Mouse (Mus musculus) heart, embryonic 12.5 days (tissue): Measurements from ENCODE around the gene Tmem189. TPM values are rescaled to one million over a fixed set of nuclear protein-coding genes. Genes with fewer than 3 reads are reported as not detected.
"Not testable (repeated sequence)": the region's sequence is repeated elsewhere in the genome, so short reads cannot be mapped to it uniquely, and the experiment has no call there.

Experiments
- ATAC-seq: fragments of 200-750 bp; cut with Nextera tagmentation; 2 replicates; pipeline ENCODE4 v1.8.0; 2017; ENCODE audit warnings: moderate TSS enrichment, moderate library complexity; ENCODE audit not compliant: insufficient number of reproducible peaks, low FRiP score
- H3K27ac ChIP-seq: fragments of 300-500 bp; sonication (generic); 2 replicates; pipeline ENCODE4 v1.5.1; 2016; ENCODE audit warnings: mild to moderate bottlenecking, moderate library complexity; ENCODE audit not compliant: poor library complexity, severe bottlenecking
- H3K27me3 ChIP-seq: fragments of 300-500 bp; sonication (generic); replicated peaks from 2 replicates; pipeline ENCODE4 v1.6.1; 2016; ENCODE audit warnings: mild to moderate bottlenecking, moderate library complexity
- H3K36me3 ChIP-seq: fragments of 300-500 bp; sonication (generic); 2 replicates; pipeline ENCODE4 v1.6.1; 2016; ENCODE audit warnings: mild to moderate bottlenecking, moderate library complexity
- H3K4me1 ChIP-seq: fragments of 300-500 bp; sonication (generic); replicated peaks from 2 replicates; pipeline ENCODE4 v1.6.1; 2016; ENCODE audit warnings: mild to moderate bottlenecking
- H3K4me2 ChIP-seq: fragments of 300-500 bp; sonication (generic); 2 replicates; pipeline ENCODE4 v1.6.1; 2016; ENCODE audit warnings: mild to moderate bottlenecking, moderate library complexity
- H3K4me3 ChIP-seq: fragments of 300-500 bp; sonication (generic); 2 replicates; pipeline ENCODE4 v1.5.1; 2016; ENCODE audit warnings: mild to moderate bottlenecking
- H3K9ac ChIP-seq: fragments of 300-500 bp; sonication (generic); 2 replicates; pipeline ENCODE4 v1.6.1; 2016; ENCODE audit warnings: mild to moderate bottlenecking, moderate library complexity
- H3K9me3 ChIP-seq: fragments of 300-500 bp; sonication (generic); replicated peaks from 2 replicates; pipeline ENCODE4 v1.6.1; 2016; ENCODE audit warnings: mild to moderate bottlenecking, moderate library complexity
- WGBS: fragments of 180-500 bp; shearing (Covaris S2); methylation state at CpG from one replicate; pipeline ENCODE4 v1.1.7; 2016; 5-methylcytosine and 5-hydroxymethylcytosine counted together
- polyA plus RNA-seq: library from polyadenylated mRNA; unstranded; fragments of >200 nt; fragmentation: Nextera tagmentation; extraction: Ambion mirVana; gene quantifications from 2 replicates; pipeline ENCODE4 v1.2.1, GENCODE M21; 2016

The Tmem189 gene
- polyA plus RNA-seq, 1 experiment from 2014 or later = 46.6 TPM

- Histone ChIP-seq H3K36me3 (peaks cover 60% of the 10 kb centered on the region), H3K4me1 (peaks cover 36% of the 10 kb centered on the region), H3K27me3 (no peaks in the 10 kb centered on the region), H3K9me3 (peaks cover 7% of the 10 kb centered on the region; the same call in 1 of the 2 replicates), H3K27ac (no peak overlapping the region), H3K4me2 (no peak overlapping the region), H3K4me3 (no peak overlapping the region), H3K9ac (no peak overlapping the region)
- 58% methylated on average over 4 of the region's 4 CpGs for WGBS
- no peak for ATAC-seq
Observed at GRCm38 (mm10) chr2:167617472-167617871, 72.2 kb downstream of the Tmem189 start.

GRCm38 (mm10) chr2:167617034-167617433 lies 72.6 kb downstream of the Tmem189 start:
- peaks cover 34% of the 10 kb centered on the region for H3K4me1 ChIP-seq
- H3K4me3 ChIP-seq = no peak overlapping the region
- H3K9me3 ChIP-seq = peaks cover 7% of the 10 kb centered on the region; the same call in 1 of the 2 replicates
- peaks cover 65% of the 10 kb centered on the region for H3K36me3 ChIP-seq
- H3K9ac ChIP-seq = no peak overlapping the region
- H3K4me2 ChIP-seq = no peak overlapping the region
- ATAC-seq = no peak
- H3K27me3 ChIP-seq = no peaks in the 10 kb centered on the region
- no peak overlapping the region for H3K27ac ChIP-seq
- WGBS = 72% methylated on average over 3 of the region's 3 CpGs

- not testable (repeated sequence) for H3K27me3 ChIP-seq, H3K4me3 ChIP-seq, H3K27ac ChIP-seq, ATAC-seq, H3K9me3 ChIP-seq, H3K9ac ChIP-seq, H3K4me2 ChIP-seq
- H3K4me1 ChIP-seq = peaks cover 39% of the 10 kb centered on the region
- 90% methylated on average over 7 of the region's 7 CpGs for WGBS
- peaks cover 92% of the 10 kb centered on the region for H3K36me3 ChIP-seq
Observed at GRCm38 (mm10) chr2:167613335-167613734, 76.3 kb downstream of the Tmem189 start.

GRCm38 (mm10) chr2:167612122-167612521 lies 77.5 kb downstream of the Tmem189 start:
- Histone ChIP-seq H3K4me3 (no peak overlapping the region), H3K36me3 (peaks cover 86% of the 10 kb centered on the region), H3K27me3 (no peaks in the 10 kb centered on the region), H3K4me1 (peaks cover 34% of the 10 kb centered on the region), H3K4me2 (no peak overlapping the region), H3K9me3 (peaks cover 7% of the 10 kb centered on the region; the same call in 1 of the 2 replicates), H3K27ac (no peak overlapping the region), H3K9ac (no peak overlapping the region)
- ATAC-seq = no peak
- WGBS = 92% methylated on average over 14 of the region's 14 CpGs

- Histone ChIP-seq H3K4me2 (no peak overlapping the region), H3K36me3 (peaks cover 81% of the 10 kb centered on the region), H3K9me3 (peaks cover 7% of the 10 kb centered on the region; the same call in 1 of the 2 replicates), H3K4me1 (peaks cover 39% of the 10 kb centered on the region), H3K27me3 (no peaks in the 10 kb centered on the region), H3K27ac (no peak overlapping the region), H3K4me3 (no peak overlapping the region), H3K9ac (no peak overlapping the region)
- no peak for ATAC-seq
- WGBS = 76% methylated on average over 10 of the region's 10 CpGs
Observed at GRCm38 (mm10) chr2:167611287-167611686, 78.3 kb downstream of the Tmem189 start.

GRCm38 (mm10) chr2:167606745-167607123 lies 82.9 kb downstream of the Tmem189 start:
- Histone ChIP-seq H3K9ac (no peak overlapping the region; the same call in 1 of the 2 replicates), H3K4me2 (no peak overlapping the region), H3K27me3 (peaks cover 5% of the 10 kb centered on the region; the same call in 1 of the 2 replicates), H3K9me3 (no peaks in the 10 kb centered on the region), H3K36me3 (peaks cover 35% of the 10 kb centered on the region), H3K4me1 (peaks cover 47% of the 10 kb centered on the region), H3K27ac (no peak overlapping the region), H3K4me3 (no peak overlapping the region)
- 75% methylated on average over 4 of the region's 4 CpGs for WGBS
- ATAC-seq = no peak

GRCm38 (mm10) chr2:167605817-167606744 lies 83.5 kb downstream of the Tmem189 start:
- H3K4me1 ChIP-seq = peaks cover 42% of the 10 kb centered on the region
- H3K9me3 ChIP-seq = no peaks in the 10 kb centered on the region
- H3K9ac ChIP-seq = no peak overlapping the region
- no peak for ATAC-seq
- peaks cover 29% of the 10 kb centered on the region for H3K36me3 ChIP-seq
- no peak overlapping the region for H3K27ac ChIP-seq
- no peak overlapping the region for H3K4me3 ChIP-seq
- WGBS = 62% methylated on average over 17 of the region's 17 CpGs
- H3K4me2 ChIP-seq = no peak overlapping the region
- peaks cover 5% of the 10 kb centered on the region; the same call in 1 of the 2 replicates for H3K27me3 ChIP-seq

- peak; percentile 51; the same call in 1 of the 2 replicates for ATAC-seq
- Histone ChIP-seq H3K4me1 (peaks cover 44% of the 10 kb centered on the region), H3K9ac (no peak overlapping the region), H3K27ac (no peak overlapping the region), H3K4me2 (no peak overlapping the region), H3K9me3 (no peaks in the 10 kb centered on the region), H3K27me3 (peaks cover 5% of the 10 kb centered on the region; the same call in 1 of the 2 replicates), H3K4me3 (no peak overlapping the region), H3K36me3 (peaks cover 21% of the 10 kb centered on the region)
- WGBS = 18% methylated on average over 11 of the region's 11 CpGs
Observed at GRCm38 (mm10) chr2:167605178-167605794, 84.3 kb downstream of the Tmem189 start.

GRCm38 (mm10) chr2:167602978-167603377 lies 86.6 kb downstream of the Tmem189 start:
- Histone ChIP-seq H3K4me3 (no peak overlapping the region), H3K9ac (no peak overlapping the region), H3K36me3 (peaks cover 8% of the 10 kb centered on the region), H3K4me1 (peaks cover 36% of the 10 kb centered on the region), H3K9me3 (no peaks in the 10 kb centered on the region), H3K27me3 (peaks cover 5% of the 10 kb centered on the region; the same call in 1 of the 2 replicates), H3K27ac (no peak overlapping the region), H3K4me2 (no peak overlapping the region)
- no peak for ATAC-seq
- 33% methylated on average over 5 of the region's 5 CpGs for whole genome bisulfite sequencing

- no peak overlapping the region for H3K4me3 ChIP-seq
- no peak overlapping the region for H3K4me2 ChIP-seq
- H3K36me3 ChIP-seq = peaks cover 5% of the 10 kb centered on the region
- H3K4me1 ChIP-seq = peaks cover 40% of the 10 kb centered on the region
- no peaks in the 10 kb centered on the region for H3K9me3 ChIP-seq
- H3K27ac ChIP-seq = no peak overlapping the region
- 74% methylated on average over 2 of the region's 2 CpGs for WGBS
- H3K27me3 ChIP-seq = peaks cover 5% of the 10 kb centered on the region; the same call in 1 of the 2 replicates
- no peak overlapping the region for H3K9ac ChIP-seq
- ATAC-seq = no peak
Observed at GRCm38 (mm10) chr2:167602364-167602763, 87.3 kb downstream of the Tmem189 start.

- Histone ChIP-seq H3K36me3 (no peaks in the 10 kb centered on the region), H3K27me3 (peaks cover 5% of the 10 kb centered on the region; the same call in 1 of the 2 replicates), H3K4me1 (peaks cover 44% of the 10 kb centered on the region), H3K9ac (no peak overlapping the region), H3K4me3 (no peak overlapping the region), H3K4me2 (no peak overlapping the region), H3K27ac (no peak overlapping the region), H3K9me3 (no peaks in the 10 kb centered on the region)
- ATAC-seq = no peak
- WGBS = 55% methylated on average over 8 of the region's 8 CpGs
Observed at GRCm38 (mm10) chr2:167600481-167600995, 89.1 kb downstream of the Tmem189 start.
